Mouse (Mus musculus): ENCODE measurements at regions not wholly inside any gene's neighbourhood (a gene's known extent, or its start where the extent isn't known, plus 50 kb on each side); places are given as distances from the start of the nearest gene placed in this dataset.

- TF ChIP-seq CTCF (IDR thresholded peaks at IDR 0.05), result no peak
Observed at GRCm38 (mm10) chr14:111297796-111298195, 377.1 kb upstream of the Slitrk5 start.

GRCm38 (mm10) chr14:111330570-111330969 lies 344.3 kb upstream of the Slitrk5 start:
- no peak for TF ChIP-seq CTCF (IDR thresholded peaks at IDR 0.05)
- CTCF ChIA-PET, result no interaction called here
- in situ Hi-C loops (cut with MboI; ENCODE audit: low pct_unique_long_range_greater_than_20kb), result no loop called here
- POLR2A ChIA-PET, result no interaction called here
- DNase-seq (ENCODE audit: low read depth, low spot score) (no peak), ATAC-seq (no peak)
- no peaks in the 10 kb centered on the region for H3K27me3 ChIP-seq

More at GRCm38 (mm10) chr14:111297796-111298195, 377.1 kb upstream of the Slitrk5 start:
- DNase-seq (ENCODE audit: low read depth, low spot score) (no peak), ATAC-seq (no peak)
- ChIA-PET POLR2A (no interaction called here), CTCF (no interaction called here)
- H3K27me3 ChIP-seq, result no peaks in the 10 kb centered on the region
- in situ Hi-C loops (cut with MboI; ENCODE audit: low pct_unique_long_range_greater_than_20kb), result no loop called here

- ATAC-seq (no peak), DNase-seq (ENCODE audit: low read depth, low spot score) (no peak)
- ChIA-PET POLR2A (no interaction called here), CTCF (no interaction called here)
- no peak for TF ChIP-seq CTCF (IDR thresholded peaks at IDR 0.05)
- H3K27me3 ChIP-seq, result no peaks in the 10 kb centered on the region
- in situ Hi-C loops (cut with MboI; ENCODE audit: low pct_unique_long_range_greater_than_20kb), result no loop called here
Observed at GRCm38 (mm10) chr14:111353518-111353917, 321.4 kb upstream of the Slitrk5 start.

GRCm38 (mm10) chr14:111396803-111397202 lies 278.1 kb upstream of the Slitrk5 start:
- no peak for DNase-seq (ENCODE audit: low read depth, low spot score)
- ChIA-PET CTCF (interaction anchor here (0.7 kb wide), 1 partner anchor 24 kb away, joined by 3 read pairs; no protein-coding TSS in a partner anchor), POLR2A (no interaction called here)
- no peaks in the 10 kb centered on the region for H3K27me3 ChIP-seq
- no peak for TF ChIP-seq CTCF (IDR thresholded peaks at IDR 0.05)
- in situ Hi-C loops (cut with MboI; ENCODE audit: low pct_unique_long_range_greater_than_20kb), result no loop called here
- ATAC-seq, result no peak

GRCm38 (mm10) chr14:111400809-111401208 lies 274.1 kb upstream of the Slitrk5 start:
- CTCF ChIA-PET, result no interaction called here
- no peaks in the 10 kb centered on the region for H3K27me3 ChIP-seq
- in situ Hi-C loops (cut with MboI; ENCODE audit: low pct_unique_long_range_greater_than_20kb), result no loop called here
- POLR2A ChIA-PET, result no interaction called here
- no peak for TF ChIP-seq CTCF (IDR thresholded peaks at IDR 0.05)
- DNase-seq (ENCODE audit: low read depth, low spot score) (no peak), ATAC-seq (no peak)

GRCm38 (mm10) chr14:111402538-111402937 lies 272.4 kb upstream of the Slitrk5 start:
- H3K27me3 ChIP-seq, result no peaks in the 10 kb centered on the region
- in situ Hi-C loops (cut with MboI; ENCODE audit: low pct_unique_long_range_greater_than_20kb), result no loop called here
- no peak for ATAC-seq
- CTCF ChIA-PET, result no interaction called here
- POLR2A ChIA-PET, result interaction anchor here (0.5 kb wide), 1 partner anchor 37 kb away, joined by 3 read pairs; no protein-coding TSS in a partner anchor
- no peak for DNase-seq (ENCODE audit: low read depth, low spot score)
- TF ChIP-seq CTCF (IDR thresholded peaks at IDR 0.05), result no peak

- DNase-seq (ENCODE audit: low read depth, low spot score) (no peak), ATAC-seq (no peak)
- in situ Hi-C loops (cut with MboI; ENCODE audit: low pct_unique_long_range_greater_than_20kb), result no loop called here
- ChIA-PET POLR2A (no interaction called here), CTCF (no interaction called here)
- TF ChIP-seq CTCF (IDR thresholded peaks at IDR 0.05), result no peak
- H3K27me3 ChIP-seq, result no peaks in the 10 kb centered on the region
Observed at GRCm38 (mm10) chr14:111403555-111403954, 271.3 kb upstream of the Slitrk5 start.

- POLR2A ChIA-PET, result interaction anchor here (0.6 kb wide), 1 partner anchor 251 kb away, joined by 7 read pairs; no protein-coding TSS in a partner anchor
- CTCF ChIA-PET, result no interaction called here
- DNase-seq (ENCODE audit: low read depth, low spot score) (no peak), ATAC-seq (no peak)
- H3K27me3 ChIP-seq, result no peaks in the 10 kb centered on the region
- in situ Hi-C loops (cut with MboI; ENCODE audit: low pct_unique_long_range_greater_than_20kb), result no loop called here
- no peak for TF ChIP-seq CTCF (IDR thresholded peaks at IDR 0.05)
Observed at GRCm38 (mm10) chr14:111413543-111413942, 261.4 kb upstream of the Slitrk5 start.

GRCm38 (mm10) chr14:111418531-111418930 lies 256.4 kb upstream of the Slitrk5 start:
- ChIA-PET CTCF (no interaction called here), POLR2A (no interaction called here)
- TF ChIP-seq CTCF (IDR thresholded peaks at IDR 0.05), result no peak
- ATAC-seq, result no peak
- in situ Hi-C loops (cut with MboI; ENCODE audit: low pct_unique_long_range_greater_than_20kb), result no loop called here
- no peaks in the 10 kb centered on the region for H3K27me3 ChIP-seq
- DNase-seq (ENCODE audit: low read depth, low spot score), result no peak

GRCm38 (mm10) chr14:111429101-111429857 lies 245.6 kb upstream of the Slitrk5 start:
- H3K27me3 ChIP-seq, result no peaks in the 10 kb centered on the region
- POLR2A ChIA-PET, result no interaction called here
- no peak for TF ChIP-seq CTCF (IDR thresholded peaks at IDR 0.05)
- CTCF ChIA-PET, result no interaction called here
- in situ Hi-C loops (cut with MboI; ENCODE audit: low pct_unique_long_range_greater_than_20kb), result no loop called here
- DNase-seq (ENCODE audit: low read depth, low spot score) (no peak), ATAC-seq (no peak)
